Mouse (Mus musculus): ENCODE results near the gene Cdh24.

Gene Cdh24

DNA sequence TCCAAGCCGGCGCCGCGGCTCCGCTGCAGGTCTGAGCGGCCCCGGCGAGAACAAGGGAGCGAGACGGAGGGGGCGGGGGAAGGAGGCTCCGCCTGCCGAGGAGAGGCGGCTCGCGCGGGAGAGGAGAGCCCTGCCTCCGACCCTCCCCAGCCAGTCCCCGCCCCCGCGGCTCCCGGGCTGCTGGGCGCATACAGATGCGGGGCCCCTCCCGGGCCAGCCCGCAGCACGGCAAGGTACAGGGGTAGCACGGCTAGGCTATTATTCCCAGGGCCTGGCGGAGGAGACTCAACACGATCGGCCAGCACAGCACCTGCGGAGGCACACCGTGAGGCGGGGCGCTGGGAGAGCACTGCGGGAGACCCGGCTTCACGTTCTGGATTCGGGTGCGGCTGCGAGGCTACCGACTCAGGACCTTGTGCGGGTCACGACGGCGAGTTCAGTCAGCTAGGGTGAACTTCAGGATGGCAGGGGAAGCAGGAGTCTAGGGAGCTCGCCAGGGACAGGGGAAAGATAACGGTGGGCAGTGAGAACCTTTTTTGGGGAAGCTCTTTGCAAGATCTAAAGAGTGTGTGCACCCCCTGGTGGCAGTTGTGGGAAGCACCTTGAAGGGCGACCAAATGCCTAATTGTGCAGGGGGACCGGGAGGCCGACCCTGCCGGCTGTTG, at the start of gene Cdh24:
Gene Cdh24 (minus strand): TSS at position 60 of the 665 bp plus-strand sequence.
- in situ Hi-C loops (cut with MboI, MseI): no loop called here

DNA sequence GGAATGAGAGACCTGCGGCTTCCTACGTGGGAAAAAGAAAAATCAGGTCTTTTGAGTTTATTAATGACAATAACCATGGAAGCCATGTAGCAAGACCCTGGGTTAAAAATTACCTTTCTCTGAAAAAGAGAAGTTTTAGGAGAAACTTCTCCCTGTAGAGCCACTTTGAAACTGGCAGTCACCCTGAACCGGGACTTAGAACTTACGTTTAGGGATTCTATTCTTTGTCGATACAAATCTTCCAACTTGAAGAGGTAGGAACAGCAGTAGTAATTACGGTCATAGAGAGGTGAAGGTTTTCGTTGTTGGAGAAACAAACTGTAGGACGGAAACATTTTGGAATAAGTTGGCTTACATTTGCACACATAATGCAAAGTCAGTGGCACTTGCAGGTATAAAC, 46.1 kb upstream of the Cdh24 start:
- in situ Hi-C loops (cut with MboI, MseI): no loop called here

DNA sequence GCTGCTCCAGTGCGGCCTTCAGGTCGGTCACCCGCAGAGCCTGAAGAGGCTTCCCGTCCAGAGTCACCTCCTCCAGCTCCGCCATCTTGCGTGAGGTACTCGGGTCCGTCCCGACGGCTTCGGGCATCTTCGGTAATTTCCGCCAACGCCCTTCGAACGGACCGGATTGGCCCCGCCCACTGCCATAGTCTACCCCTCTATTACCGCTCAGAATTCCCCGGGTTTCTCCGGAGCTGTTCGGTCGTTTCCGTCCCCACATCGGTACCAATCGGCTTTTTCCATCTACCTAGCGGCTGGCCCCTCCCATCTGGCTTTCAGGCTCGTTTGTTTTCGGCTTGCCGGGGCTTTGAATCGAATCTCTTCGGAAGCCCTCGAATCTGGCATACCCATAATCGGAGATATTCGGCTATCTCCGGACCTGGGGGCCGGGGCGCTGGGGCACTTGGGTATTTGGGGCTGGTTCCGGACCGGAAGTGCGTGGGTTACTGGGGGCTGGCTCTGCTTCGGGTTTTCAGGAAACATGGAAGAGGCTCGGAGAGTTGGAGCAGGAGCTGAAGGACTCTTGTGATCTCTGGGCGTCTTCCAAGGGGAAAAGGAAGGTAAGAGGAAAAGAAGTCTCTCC, 45.5 kb upstream of the Cdh24 start, which contains the start of gene Acin1:
Gene Acin1 (minus strand): TSS at position 410 of the 622 bp plus-strand sequence.
- in situ Hi-C loops (cut with MboI, MseI): no loop called here

DNA sequence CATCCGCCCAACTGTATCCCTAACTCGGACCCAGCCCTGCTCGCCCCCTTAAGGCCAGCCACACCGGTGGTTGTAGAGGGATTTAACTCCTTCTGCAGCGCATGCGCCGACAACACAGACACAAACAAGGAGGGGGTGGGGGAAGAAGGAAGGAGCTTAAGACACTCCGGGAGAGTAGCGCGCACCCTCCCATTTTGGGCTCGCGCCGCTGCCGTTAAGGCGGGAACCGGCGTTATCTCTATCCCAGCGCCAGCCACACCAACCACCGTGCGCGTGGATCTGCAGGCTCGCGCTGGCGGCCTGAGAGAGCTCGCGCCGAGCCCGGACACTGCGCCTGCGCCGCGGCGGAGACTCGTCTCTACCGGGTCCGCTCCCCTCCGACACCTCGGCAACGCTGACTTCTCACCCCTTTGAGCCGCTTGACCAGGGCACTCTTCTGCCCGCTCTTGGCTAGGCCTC, 44.9 kb upstream of the Cdh24 start, which contains the start of gene 1700123O20Rik:
Gene 1700123O20Rik (plus strand): TSS at position 154 of the 459 bp plus-strand sequence.
- in situ Hi-C loops (cut with MboI, MseI): no loop called here

DNA sequence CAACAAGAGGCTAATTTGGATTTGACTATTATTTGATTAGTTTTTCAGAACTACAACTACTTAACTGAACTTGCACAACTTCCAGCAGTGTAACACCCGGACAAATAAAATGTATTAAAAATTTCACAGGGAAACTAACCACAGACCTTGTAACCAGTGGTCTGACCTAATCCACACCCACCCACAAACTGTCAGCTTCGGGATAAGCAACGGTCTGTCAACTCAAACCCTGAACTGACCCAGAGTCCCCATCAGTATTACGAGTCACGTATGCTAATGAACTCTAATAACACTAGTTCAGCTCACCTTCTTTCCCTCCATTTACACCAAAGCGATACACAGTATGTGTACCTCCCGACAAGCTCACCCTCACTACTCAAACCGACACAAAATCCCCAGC, 44.3 kb upstream of the Cdh24 start:
- in situ Hi-C loops (cut with MboI, MseI): no loop called here

DNA sequence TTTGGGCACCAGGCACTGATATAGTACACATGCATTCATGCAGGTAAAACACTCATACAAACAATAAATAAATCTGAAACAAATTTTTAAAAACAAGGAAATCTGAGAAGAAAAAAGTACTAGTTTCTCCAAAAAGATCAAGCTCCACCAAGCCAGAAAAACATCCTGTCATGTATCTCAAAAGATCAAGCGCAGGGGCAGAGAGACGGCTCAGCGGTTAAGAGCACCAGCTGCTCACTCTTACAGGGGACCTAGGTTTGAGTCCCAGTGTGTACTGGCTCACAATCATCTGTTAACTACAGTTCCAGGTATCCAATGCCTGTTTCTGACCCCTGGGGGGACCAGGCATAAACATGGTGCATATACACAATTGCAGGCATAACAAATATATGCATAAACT, 41.2 kb upstream of the Cdh24 start:
- in situ Hi-C loops (cut with MboI, MseI): no loop called here

DNA sequence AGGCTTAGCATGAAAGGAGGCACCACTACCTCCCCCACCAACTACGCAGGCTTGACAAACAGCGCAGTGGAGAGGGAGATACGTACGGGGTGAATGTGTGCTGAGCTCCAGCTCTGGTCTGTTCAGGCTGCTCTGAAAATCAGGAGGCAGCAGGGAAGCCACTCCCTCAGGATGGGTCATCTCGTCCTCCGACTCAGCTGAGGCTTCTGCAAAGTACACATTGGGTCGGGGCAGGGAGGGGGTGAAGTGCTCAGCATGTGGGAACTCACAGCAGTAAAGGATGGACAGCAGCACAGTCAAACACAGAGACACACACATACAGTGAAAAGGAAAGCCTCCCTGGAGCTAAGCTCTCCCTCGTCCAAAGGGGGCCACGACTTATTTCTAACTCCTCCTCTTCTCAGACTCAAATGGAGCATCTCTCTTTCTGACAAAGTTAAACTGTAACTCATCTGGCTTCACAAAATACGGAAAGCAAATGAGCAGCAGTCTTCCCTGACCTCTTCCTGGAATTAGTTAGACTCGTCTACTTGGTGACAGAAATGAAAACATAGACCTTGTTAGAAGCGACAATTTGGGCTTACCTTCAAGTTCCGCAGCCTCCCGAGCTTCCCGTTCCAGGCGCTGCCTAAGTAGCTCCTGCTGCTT, 37.6 kb upstream of the Cdh24 start:
- in situ Hi-C loops (cut with MboI, MseI): no loop called here

DNA sequence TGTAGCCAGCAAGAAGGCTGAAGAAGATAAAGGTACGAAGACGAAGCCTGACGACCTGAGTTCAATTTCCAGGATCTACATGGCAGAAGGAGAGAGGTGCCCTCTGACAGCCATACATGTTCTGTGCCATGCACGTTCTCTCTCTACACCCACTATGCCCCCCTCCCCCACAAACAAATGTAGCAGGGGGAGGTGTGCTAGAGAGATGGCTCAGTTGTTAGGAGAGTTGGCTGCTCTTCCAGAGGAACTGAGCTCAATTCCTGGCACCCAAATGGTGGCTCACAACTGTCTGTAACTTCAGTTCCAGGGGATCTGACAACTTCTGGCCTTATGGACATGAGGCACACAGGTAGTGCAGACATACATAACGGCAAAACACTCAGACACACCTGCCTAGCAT, 35.1 kb upstream of the Cdh24 start:
- in situ Hi-C loops (cut with MboI, MseI): no loop called here

DNA sequence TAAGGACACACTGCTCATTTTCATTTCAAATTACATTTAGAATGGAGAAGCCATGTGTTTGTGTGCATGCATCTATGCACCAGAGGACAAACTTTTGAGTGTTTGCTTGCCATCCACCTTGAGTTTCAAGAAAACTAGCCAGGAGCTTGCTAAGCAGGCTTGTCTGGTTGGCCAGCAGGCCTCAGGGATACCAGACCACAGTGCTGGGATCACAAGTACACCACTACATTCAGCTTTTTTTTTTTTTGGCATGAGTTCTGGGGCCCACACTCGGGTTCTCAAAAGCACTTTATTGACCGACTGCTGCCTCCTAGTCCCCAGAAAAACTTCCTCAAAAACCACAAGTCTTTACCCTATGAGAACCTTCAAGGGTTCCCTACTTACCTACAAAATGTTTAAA, 33.2 kb upstream of the Cdh24 start:
- in situ Hi-C loops (cut with MboI, MseI): no loop called here

DNA sequence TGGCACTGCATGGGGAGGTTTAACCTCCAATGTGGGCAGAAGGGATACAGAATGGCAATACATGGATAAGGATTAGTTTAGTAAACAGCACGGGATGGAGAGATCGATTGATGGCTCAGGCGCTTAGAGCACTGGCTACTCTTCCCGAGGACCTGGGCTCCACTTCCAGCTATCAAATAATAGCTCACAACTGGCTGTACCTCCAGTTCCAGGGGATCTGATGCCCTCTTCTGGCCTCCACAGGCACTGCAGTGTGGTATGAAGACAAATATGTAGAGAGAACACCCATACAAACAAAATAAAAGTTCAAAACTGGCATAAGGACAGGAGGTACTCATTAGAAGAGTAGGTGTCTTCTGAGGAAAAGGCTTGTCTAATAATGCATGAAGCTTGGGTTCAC, 28.2 kb upstream of the Cdh24 start:
- in situ Hi-C loops (cut with MboI, MseI): no loop called here

DNA sequence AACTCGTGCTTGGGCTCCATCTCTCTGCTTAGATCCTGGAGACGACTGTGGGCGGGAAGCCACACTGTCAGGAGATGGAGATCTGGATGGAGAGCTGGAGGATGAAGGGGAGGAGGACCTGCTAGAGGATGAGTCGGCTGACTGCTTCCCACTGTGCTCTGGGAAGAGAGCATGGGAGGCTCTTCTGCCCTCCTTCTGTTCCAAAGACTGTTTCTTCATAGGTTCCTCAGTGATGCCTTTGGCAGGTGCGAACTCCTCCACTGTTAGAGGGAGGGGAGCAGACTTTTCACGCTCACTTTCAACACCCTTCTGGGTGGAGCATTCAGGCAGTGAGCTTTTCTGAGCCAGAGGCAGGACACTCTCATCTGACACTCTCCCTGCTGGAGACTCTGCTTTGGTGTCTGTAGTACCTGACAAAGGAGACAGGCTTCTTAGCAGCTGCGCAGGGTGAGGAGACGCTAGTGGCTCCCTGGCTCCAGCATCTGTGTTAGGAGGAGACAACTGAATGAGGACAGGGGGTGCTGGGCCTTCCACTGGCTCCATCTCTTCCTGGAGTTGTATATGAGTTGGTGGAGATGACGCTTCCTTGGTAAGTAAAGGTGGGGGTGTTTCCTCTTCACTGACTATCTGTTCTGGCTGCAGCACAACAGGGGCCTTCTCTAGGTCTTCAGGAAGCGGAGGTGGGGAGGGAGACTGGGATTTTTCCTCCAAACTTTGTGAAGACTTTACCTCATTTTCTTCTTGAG, 23.5 kb upstream of the Cdh24 start:
- in situ Hi-C loops (cut with MboI, MseI): no loop called here

DNA sequence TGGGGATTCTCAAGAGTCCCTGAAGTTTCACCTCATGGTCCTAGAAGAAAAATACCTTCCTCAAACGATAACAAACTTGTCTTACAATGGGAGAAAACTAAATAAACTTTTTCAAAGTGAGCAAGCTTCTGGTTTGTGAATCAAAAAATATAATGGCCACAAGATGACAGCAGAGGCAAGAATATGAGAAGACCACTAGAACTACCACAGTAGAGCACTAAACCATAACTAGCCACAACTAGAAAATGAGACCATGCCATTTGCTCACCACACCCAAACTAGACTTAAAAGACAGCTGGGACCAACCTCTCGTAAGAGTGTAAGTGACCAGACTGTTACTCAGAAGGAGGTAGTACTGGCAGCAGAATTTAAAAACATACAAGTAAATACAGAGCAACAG, 18.8 kb upstream of the Cdh24 start:
- in situ Hi-C loops (cut with MboI, MseI): no loop called here

DNA sequence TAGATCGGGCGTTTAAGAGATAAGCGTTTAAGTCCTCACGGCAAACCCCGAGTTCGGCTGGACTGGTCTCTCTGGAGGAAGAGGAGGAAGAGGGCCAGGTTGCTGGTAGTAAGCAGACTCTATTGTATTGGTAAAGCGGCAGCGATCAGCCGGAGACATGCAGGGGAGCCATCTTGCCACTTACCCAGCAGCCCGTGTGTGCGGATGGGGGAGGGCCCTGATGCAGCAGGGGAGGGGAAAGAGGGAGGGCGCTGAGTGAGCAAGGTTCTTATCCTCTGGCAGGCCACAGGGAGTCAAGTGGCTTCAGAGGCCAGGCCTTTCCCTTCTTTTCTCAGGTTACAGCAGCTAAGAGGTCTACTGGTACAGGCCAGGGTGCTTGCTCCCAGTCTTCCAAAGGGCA, 12.3 kb upstream of the Cdh24 start:
- in situ Hi-C loops (cut with MboI, MseI): no loop called here

DNA sequence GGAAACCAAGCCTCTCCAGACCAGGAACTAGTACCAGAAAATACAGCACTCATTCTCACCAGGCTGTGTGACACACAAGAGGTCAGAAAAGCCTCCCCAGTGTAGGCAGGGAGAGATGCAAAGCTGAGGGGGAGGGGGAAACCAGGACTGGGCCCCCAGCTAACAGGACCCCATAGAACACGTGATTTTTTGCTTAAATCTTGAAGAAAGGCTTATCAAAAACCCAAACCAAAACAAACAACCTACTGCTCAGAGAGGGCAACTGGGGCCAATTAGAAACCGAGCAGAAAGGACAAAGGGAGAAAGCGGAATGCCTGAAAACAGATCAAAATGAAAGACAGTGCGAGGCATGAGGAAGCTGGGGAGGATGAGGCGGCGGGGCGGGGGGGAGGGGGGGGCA, 11.6 kb upstream of the Cdh24 start:
- in situ Hi-C loops (cut with MboI, MseI): no loop called here

DNA sequence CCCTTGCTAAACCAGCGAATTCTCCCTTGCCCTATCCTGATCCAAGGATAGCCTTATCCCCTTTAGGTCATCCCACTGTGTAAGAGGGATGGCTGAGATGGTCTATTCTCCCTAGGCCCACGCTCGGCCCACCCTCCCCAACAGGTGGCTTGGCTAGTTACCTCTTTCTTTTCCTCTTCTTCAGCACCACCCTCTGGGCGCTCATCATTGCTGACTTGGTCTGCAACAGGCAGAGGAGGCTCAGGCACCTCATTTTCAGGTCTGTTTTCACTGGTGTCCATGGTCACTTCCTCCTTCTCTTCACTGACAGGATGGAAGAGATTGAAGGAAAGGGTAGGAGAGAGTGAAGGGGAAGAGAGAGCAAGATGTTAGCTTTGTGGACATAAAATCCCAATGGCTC, 10.4 kb upstream of the Cdh24 start:
- in situ Hi-C loops (cut with MboI, MseI): no loop called here

DNA sequence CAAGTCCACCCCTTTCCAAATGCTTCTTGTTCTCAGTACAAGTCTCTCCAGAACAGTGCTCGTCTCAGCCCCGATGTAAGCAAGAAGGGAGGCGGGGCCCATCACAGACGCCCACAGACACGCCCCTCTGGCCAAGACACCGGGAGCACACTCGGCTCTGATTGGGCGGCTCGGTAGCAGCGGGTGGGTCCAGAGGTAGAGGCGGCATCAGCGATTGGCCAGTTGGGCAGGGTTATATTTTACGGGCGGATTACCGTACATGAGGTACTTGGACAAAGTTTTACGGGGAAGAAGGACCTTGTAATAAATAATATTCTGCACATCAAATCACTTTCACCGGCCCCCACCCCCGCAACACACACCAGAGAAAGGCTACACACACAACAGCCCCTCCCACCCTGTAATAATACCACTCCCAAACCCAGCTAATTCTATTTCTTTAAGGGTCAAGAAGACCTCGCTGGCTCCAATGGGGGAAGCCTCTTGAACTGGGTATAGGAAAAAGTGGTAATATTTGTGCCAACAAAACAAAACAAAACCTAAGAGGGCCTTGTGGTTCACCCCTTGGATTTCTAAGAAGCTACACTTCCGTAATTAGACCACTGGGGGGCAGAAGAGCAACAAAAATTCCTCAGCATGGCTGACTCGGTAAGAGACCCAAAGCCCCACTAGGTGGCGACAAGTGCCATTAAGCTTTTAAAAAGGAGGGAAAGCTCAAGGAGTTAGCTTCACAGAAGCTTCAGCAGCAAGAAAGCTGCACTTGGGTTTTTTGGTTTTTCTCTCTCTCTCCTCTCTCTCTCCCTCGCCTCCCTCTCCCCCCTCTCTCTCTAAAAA, 9.7 kb upstream of the Cdh24 start:
- in situ Hi-C loops (cut with MboI, MseI): no loop called here

DNA sequence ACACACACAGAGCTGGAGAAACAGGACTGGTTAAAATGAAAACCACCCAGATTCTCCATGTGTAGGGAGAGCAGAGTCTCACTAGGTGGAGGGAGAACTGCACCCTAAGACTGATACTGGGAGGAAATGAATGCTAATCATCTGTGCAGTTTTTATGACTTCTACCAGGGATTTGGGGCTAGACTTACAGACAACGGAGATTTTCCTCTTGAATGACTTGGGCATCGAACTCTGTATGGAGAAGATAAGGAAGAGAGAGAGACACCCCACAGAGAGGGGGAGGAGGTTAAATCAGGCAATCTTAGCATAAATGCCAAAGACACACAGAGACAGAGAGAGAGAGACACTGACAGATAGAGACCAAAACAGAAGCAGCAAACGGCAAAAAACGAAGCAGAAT, 6.7 kb upstream of the Cdh24 start:
- in situ Hi-C loops (cut with MboI, MseI): no loop called here

DNA sequence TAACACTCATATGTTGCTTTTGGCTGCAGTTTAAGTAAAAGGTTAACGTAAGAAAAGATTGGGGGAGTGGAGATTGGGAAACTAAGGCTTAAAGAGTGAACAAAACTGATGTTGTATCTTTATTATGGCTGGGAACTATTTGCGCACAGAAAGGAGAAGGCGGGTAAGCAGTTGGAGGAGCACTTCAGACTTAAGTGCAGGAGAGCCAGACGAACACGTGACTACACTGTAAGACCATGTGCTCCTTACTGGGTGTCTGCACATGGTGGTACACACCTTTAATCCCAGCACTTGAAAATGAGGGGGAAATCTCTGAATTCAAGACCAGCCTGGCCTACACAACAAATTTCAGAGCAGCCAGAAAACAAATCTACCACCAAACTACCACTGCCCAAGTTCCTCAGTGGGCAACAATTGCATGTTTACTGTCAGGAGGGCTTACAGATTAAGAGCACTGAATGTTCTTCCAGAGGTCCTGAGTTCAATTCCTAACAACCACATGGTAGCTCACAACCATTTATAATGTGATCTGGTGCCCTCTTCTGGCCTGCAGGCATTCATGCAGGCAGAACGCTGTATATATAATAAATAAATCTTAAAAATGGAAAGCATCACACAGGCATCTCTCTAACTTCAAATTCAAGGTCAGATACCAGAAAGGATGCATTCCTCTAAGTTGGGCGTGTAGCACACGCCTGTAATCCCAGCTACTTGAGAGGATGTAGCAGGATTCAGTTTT, 5.9 kb upstream of the Cdh24 start:
- in situ Hi-C loops (cut with MboI, MseI): no loop called here

DNA sequence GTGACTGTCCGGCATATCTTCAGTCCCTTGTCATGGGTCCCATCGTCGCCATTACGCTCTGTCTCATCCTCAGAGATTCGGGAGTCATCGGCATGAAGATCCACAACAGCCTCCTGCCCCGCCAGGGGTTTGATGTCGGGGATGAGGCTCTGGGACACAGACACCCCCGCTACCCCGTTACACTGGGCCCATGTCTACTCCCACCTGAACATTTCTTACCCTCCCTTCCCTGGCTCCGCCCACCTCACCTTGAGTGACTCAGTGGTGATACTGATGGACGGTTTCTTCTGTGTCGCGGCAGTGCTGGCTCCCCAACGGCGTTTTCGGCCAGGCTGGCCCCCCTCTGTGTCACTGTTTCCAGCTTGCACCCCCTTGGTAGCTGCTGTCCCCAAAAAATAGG, 5.3 kb upstream of the Cdh24 start:
- in situ Hi-C loops (cut with MboI, MseI): no loop called here

DNA sequence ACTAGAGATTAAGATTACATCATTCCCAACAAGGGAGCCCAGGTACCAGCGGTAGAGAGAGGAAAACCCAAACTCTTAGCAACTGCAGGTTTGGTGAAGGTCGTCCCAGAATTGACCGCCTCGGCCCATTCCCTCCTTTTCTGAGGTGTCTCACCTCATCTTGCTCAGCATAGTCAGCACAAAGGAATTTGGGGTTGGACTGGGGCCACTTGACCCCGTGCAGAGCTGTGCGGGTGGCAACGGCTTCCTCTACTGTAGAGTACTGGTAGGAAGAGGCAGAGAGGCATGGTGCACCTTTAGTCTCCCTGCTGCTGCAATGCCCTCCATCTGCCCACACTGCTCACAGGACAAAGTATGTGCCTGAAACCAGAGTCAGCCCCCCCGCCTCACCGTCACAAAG, 3.1 kb upstream of the Cdh24 start:
- in situ Hi-C loops (cut with MboI, MseI): no loop called here

DNA sequence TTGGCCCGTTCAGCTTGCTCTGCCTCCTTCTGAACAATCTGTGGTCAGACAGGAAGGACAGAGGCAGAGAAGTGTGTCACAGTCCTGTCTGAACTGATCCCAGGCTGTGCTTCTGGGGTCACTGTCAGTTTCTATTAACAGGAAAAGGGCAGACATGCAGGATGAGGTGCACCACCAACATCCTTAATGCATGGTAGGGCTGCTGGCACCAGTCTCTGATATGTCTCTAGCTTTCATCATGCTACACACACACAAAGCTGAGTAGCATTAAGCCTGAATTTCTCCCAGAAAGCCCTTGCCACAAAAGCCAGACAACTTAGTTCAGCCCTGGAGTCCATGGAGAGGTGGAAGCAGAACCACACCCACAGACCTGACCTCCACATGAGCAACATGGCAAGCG, 1.8 kb upstream of the Cdh24 start:
- in situ Hi-C loops (cut with MboI, MseI): no loop called here

Measured in regulatory T cell (primary cell).